Mouse (Mus musculus) testis, adult 2 months (tissue): Measurements from ENCODE around the gene Ntpcr.

Experiments used
- CTCF ChIP-seq: fragments of 200-500 bp; IDR thresholded peaks from 2 replicates; pipeline ENCODE4 v1.5.1; 2012; ENCODE audit warnings: low read depth, mild to moderate bottlenecking, inconsistent platforms, low read length, moderate library complexity; ENCODE audit not compliant: control insufficient read depth, insufficient read depth, insufficient replicate concordance
- POLR2A ChIP-seq: fragments of 200-500 bp; IDR thresholded peaks from 2 replicates; pipeline ENCODE4 v1.6.1; 2012; ENCODE audit warnings: low read depth, mild to moderate bottlenecking, inconsistent platforms, low read length, moderate library complexity; ENCODE audit not compliant: control insufficient read depth

- TF ChIP-seq POLR2A (no peak), CTCF (no peak)
Observed at GRCm38 (mm10) chr8:125782161-125782560, 52.4 kb downstream of the Ntpcr start.
